Mouse (Mus musculus): Measurements from ENCODE around the gene Dppa1. TPM values are rescaled to one million over a fixed set of nuclear protein-coding genes. Genes with fewer than 3 reads are reported as not detected.
A peak's percentile ranks its signal among the peaks of the same experiment; 100 is the strongest.

Dppa1 gene
- polyA plus RNA-seq, 2 experiments: not detected

GRCm38 (mm10) chr11:46578771-46579281 lies 50.2 kb downstream of the Dppa1 start:
- Histone ChIP-seq H3K4me3 (replicated peaks; ENCODE audit: low read length) (no peak overlapping the region), H3K4me2 (replicated peaks; ENCODE audit: low read depth, low read length, severe bottlenecking) (no peak overlapping the region), H3K27me3 (ENCODE audit: control insufficient read depth, insufficient read depth, low read length) (no peaks in the 10 kb centered on the region), H3K9ac (ENCODE audit: low read depth, low read length, severe bottlenecking) (no peak overlapping the region), H3K4me1 (ENCODE audit: control insufficient read depth, insufficient read depth, low read length) (no peaks in the 10 kb centered on the region), H3K27ac (replicated peaks; ENCODE audit: low read depth, low read length) (peak overlapping the region; percentile 73), H3K36me3 (ENCODE audit: control insufficient read depth, insufficient read depth, low read length) (no peaks in the 10 kb centered on the region), H3K9me3 (ENCODE audit: control insufficient read depth, low read length) (no peaks in the 10 kb centered on the region)
- DNase-seq (ENCODE audit: low spot score) (peak; percentile 54), ATAC-seq (ENCODE audit: low FRiP score, low read depth) (peak; percentile 84)
- TF ChIP-seq POLR2A (IDR thresholded peaks at IDR 0.05; ENCODE audit: borderline replicate concordance, extremely low read depth, insufficient read depth, insufficient read length): no peak
- 43% methylated on average over 5 of the region's 5 CpGs for WGBS

DNA sequence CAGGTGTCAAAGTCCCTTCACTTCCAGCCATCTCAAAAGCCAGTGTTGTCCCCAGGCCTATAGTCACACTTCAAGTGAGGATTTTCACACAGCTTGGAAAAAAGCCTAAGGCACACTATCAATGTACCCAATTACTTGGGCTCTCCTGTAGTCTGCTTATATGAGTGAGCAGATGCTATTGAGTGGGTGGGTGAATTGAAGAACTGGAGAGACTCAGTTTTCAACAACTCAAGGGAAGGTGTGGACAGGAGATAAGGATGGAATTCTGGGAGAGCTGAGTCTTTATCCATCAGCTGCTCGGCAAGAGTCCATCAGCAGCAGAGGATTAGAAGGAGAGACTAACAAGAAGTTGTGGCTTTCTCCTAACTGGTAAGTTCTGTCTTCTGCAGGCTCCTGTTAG lies 57.7 kb downstream of the Dppa1 start, which contains the start of gene BC053393:
TSS of gene BC053393 (plus strand) at position 210 of the 400 bp plus-strand sequence.
- no peaks in the 10 kb centered on the region for H3K4me1 ChIP-seq (ENCODE audit: control insufficient read depth, insufficient read depth, low read length)
- ATAC-seq (ENCODE audit: low FRiP score, low read depth): no peak
- 73% methylated on average over 1 of the region's 1 CpGs for WGBS
- H3K9me3 ChIP-seq (ENCODE audit: control insufficient read depth, low read length): no peaks in the 10 kb centered on the region
- no peak for DNase-seq (ENCODE audit: low spot score)
- H3K27me3 ChIP-seq (ENCODE audit: control insufficient read depth, insufficient read depth, low read length): no peaks in the 10 kb centered on the region
- H3K4me3 ChIP-seq (replicated peaks; ENCODE audit: low read length): no peak within 1 kb of the TSS
- TF ChIP-seq POLR2A (IDR thresholded peaks at IDR 0.05; ENCODE audit: borderline replicate concordance, extremely low read depth, insufficient read depth, insufficient read length): no peak
- no peaks in the 10 kb centered on the region for H3K36me3 ChIP-seq (ENCODE audit: control insufficient read depth, insufficient read depth, low read length)
- H3K9ac ChIP-seq (ENCODE audit: low read depth, low read length, severe bottlenecking): no peak within 1 kb of the TSS
- H3K27ac ChIP-seq (replicated peaks; ENCODE audit: low read depth, low read length): no peak within 1 kb of the TSS
- no peak within 1 kb of the TSS for H3K4me2 ChIP-seq (replicated peaks; ENCODE audit: low read depth, low read length, severe bottlenecking)

DNA sequence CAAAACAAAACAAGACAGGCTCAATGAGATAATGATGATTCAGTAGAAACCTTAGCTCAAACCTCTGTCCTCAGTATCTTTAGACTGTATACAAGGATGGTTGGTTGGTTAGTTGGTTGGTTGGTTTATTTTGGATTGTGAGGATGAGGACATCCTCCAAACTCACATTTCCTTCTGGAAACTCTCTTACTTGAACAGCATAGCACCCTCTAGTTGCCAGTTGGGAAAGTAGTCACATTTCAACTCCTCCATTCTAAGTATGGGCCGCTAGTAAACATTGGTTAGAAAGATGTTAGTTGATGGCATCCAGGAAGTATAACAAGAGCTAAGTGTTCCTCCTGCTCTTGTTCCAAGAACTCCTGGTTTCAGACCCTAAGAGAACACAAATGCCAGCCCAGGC lies 60.0 kb downstream of the Dppa1 start:
- H3K4me1 ChIP-seq (ENCODE audit: control insufficient read depth, insufficient read depth, low read length): no peaks in the 10 kb centered on the region
- no peak for TF ChIP-seq POLR2A (IDR thresholded peaks at IDR 0.05; ENCODE audit: borderline replicate concordance, extremely low read depth, insufficient read depth, insufficient read length)
- H3K9me3 ChIP-seq (ENCODE audit: control insufficient read depth, low read length): no peaks in the 10 kb centered on the region
- H3K27ac ChIP-seq (replicated peaks; ENCODE audit: low read depth, low read length): no peak overlapping the region
- H3K4me2 ChIP-seq (replicated peaks; ENCODE audit: low read depth, low read length, severe bottlenecking): no peak overlapping the region
- no peak overlapping the region for H3K4me3 ChIP-seq (replicated peaks; ENCODE audit: low read length)
- H3K27me3 ChIP-seq (ENCODE audit: control insufficient read depth, insufficient read depth, low read length): no peaks in the 10 kb centered on the region
- H3K36me3 ChIP-seq (ENCODE audit: control insufficient read depth, insufficient read depth, low read length): no peaks in the 10 kb centered on the region
- no peak overlapping the region for H3K9ac ChIP-seq (ENCODE audit: low read depth, low read length, severe bottlenecking)
- DNase-seq (ENCODE audit: low spot score) (no peak), ATAC-seq (ENCODE audit: low FRiP score, low read depth) (no peak)
- 70% methylated on average over 1 of the region's 1 CpGs for WGBS

- WGBS: 91% methylated on average over 2 of the region's 2 CpGs
- H3K4me3 ChIP-seq (replicated peaks; ENCODE audit: low read length): no peak overlapping the region
- no peak overlapping the region for H3K9ac ChIP-seq (ENCODE audit: low read depth, low read length, severe bottlenecking)
- H3K27me3 ChIP-seq (ENCODE audit: control insufficient read depth, insufficient read depth, low read length): no peaks in the 10 kb centered on the region
- H3K4me1 ChIP-seq (ENCODE audit: control insufficient read depth, insufficient read depth, low read length): no peaks in the 10 kb centered on the region
- H3K9me3 ChIP-seq (ENCODE audit: control insufficient read depth, low read length): no peaks in the 10 kb centered on the region
- ATAC-seq (ENCODE audit: low FRiP score, low read depth): no peak
- no peak for TF ChIP-seq POLR2A (IDR thresholded peaks at IDR 0.05; ENCODE audit: borderline replicate concordance, extremely low read depth, insufficient read depth, insufficient read length)
- no peak overlapping the region for H3K27ac ChIP-seq (replicated peaks; ENCODE audit: low read depth, low read length)
- no peaks in the 10 kb centered on the region for H3K36me3 ChIP-seq (ENCODE audit: control insufficient read depth, insufficient read depth, low read length)
- no peak for DNase-seq (ENCODE audit: low spot score)
- H3K4me2 ChIP-seq (replicated peaks; ENCODE audit: low read depth, low read length, severe bottlenecking): no peak overlapping the region
These were observed 63.1 kb downstream of the Dppa1 start for GRCm38 (mm10) chr11:46565967-46566366.

DNA sequence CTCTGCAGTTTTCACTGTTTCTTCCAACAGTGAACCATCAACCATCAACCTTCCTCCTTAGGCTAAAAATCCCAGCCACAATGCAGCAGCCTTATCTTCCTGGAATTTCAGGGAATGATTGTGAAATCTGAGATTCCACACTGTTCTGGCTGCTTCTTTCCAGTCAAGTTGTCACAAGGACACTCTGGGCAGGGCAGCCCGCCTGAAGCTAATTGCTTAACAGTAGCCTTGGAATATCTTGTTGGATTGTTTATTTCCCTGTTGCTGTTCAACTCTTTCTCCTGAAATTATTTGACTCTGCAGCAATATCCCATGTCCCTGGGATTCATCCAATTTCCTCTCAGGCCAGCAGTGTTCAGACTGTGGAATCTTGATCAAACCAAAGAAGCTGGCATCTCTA lies 64.4 kb downstream of the Dppa1 start:
- Histone ChIP-seq H3K9me3 (ENCODE audit: control insufficient read depth, low read length) (no peaks in the 10 kb centered on the region), H3K4me2 (replicated peaks; ENCODE audit: low read depth, low read length, severe bottlenecking) (no peak overlapping the region), H3K27me3 (ENCODE audit: control insufficient read depth, insufficient read depth, low read length) (no peaks in the 10 kb centered on the region), H3K27ac (replicated peaks; ENCODE audit: low read depth, low read length) (no peak overlapping the region), H3K36me3 (ENCODE audit: control insufficient read depth, insufficient read depth, low read length) (no peaks in the 10 kb centered on the region), H3K4me3 (replicated peaks; ENCODE audit: low read length) (no peak overlapping the region), H3K4me1 (ENCODE audit: control insufficient read depth, insufficient read depth, low read length) (no peaks in the 10 kb centered on the region), H3K9ac (ENCODE audit: low read depth, low read length, severe bottlenecking) (no peak overlapping the region)
- WGBS: 68% methylated on average over 1 of the region's 1 CpGs
- DNase-seq (ENCODE audit: low spot score) (no peak), ATAC-seq (ENCODE audit: low FRiP score, low read depth) (no peak)
- no peak for TF ChIP-seq POLR2A (IDR thresholded peaks at IDR 0.05; ENCODE audit: borderline replicate concordance, extremely low read depth, insufficient read depth, insufficient read length)

- Histone ChIP-seq H3K36me3 (ENCODE audit: control insufficient read depth, insufficient read depth, low read length) (no peaks in the 10 kb centered on the region), H3K4me3 (replicated peaks; ENCODE audit: low read length) (no peak overlapping the region), H3K9ac (ENCODE audit: low read depth, low read length, severe bottlenecking) (no peak overlapping the region), H3K4me1 (ENCODE audit: control insufficient read depth, insufficient read depth, low read length) (no peaks in the 10 kb centered on the region), H3K27me3 (ENCODE audit: control insufficient read depth, insufficient read depth, low read length) (no peaks in the 10 kb centered on the region), H3K4me2 (replicated peaks; ENCODE audit: low read depth, low read length, severe bottlenecking) (no peak overlapping the region), H3K9me3 (ENCODE audit: control insufficient read depth, low read length) (no peaks in the 10 kb centered on the region), H3K27ac (replicated peaks; ENCODE audit: low read depth, low read length) (no peak overlapping the region)
- TF ChIP-seq POLR2A (IDR thresholded peaks at IDR 0.05; ENCODE audit: borderline replicate concordance, extremely low read depth, insufficient read depth, insufficient read length): no peak
- ATAC-seq (ENCODE audit: low FRiP score, low read depth): no peak
- DNase-seq (ENCODE audit: low spot score): no peak
- WGBS: 81% methylated on average over 4 of the region's 4 CpGs
These were observed 68.0 kb downstream of the Dppa1 start for GRCm38 (mm10) chr11:46561096-46561495.

Other genes with a start within 250 kb of the Dppa1 start
- 0.14 and 0.18 TPM in 2 replicates for gene Itk, start 239.7 kb downstream of the Dppa1 start, polyA plus RNA-seq (2012; rRNA removed)
- gene Itk, start 239.7 kb downstream of the Dppa1 start, polyA plus RNA-seq (2014; fragmentation: Nextera tagmentation; extraction: Ambion mirVana): 0.28 and 0.32 TPM in 2 replicates
- not detected in 2 replicates for gene Fam71b, start 232.7 kb downstream of the Dppa1 start, polyA plus RNA-seq (2012; rRNA removed)
- gene Fam71b, start 232.7 kb downstream of the Dppa1 start, polyA plus RNA-seq (2014; fragmentation: Nextera tagmentation; extraction: Ambion mirVana): not detected in 2 replicates
- 35.7 and 46.1 TPM in 2 replicates for gene Med7, start 192.3 kb downstream of the Dppa1 start, polyA plus RNA-seq (2012; rRNA removed)
- 74.2 and 75.8 TPM in 2 replicates for gene Med7, start 192.3 kb downstream of the Dppa1 start, polyA plus RNA-seq (2014; fragmentation: Nextera tagmentation; extraction: Ambion mirVana)
- gene Havcr2, start 174.3 kb downstream of the Dppa1 start, polyA plus RNA-seq (2012; rRNA removed): 0.22 and 0.31 TPM in 2 replicates
- gene Havcr2, start 174.3 kb downstream of the Dppa1 start, polyA plus RNA-seq (2014; fragmentation: Nextera tagmentation; extraction: Ambion mirVana): 0.14 and 0.30 TPM in 2 replicates
- gene Gm12169, start 105.0 kb downstream of the Dppa1 start, polyA plus RNA-seq (2012; rRNA removed): not detected in 2 replicates
- gene Gm12169, start 105.0 kb downstream of the Dppa1 start, polyA plus RNA-seq (2014; fragmentation: Nextera tagmentation; extraction: Ambion mirVana): not detected in 2 replicates
- gene BC053393, start 57.7 kb downstream of the Dppa1 start, polyA plus RNA-seq (2012; rRNA removed): 0.05 and 0.06 TPM in 2 replicates
- 0.08 TPM in 1 of 2 replicates, not detected in the other for gene BC053393, start 57.7 kb downstream of the Dppa1 start, polyA plus RNA-seq (2014; fragmentation: Nextera tagmentation; extraction: Ambion mirVana)
- 0.06 and 0.11 TPM in 2 replicates for gene Timd2, start 77.8 kb upstream of the Dppa1 start, polyA plus RNA-seq (2012; rRNA removed)
- not detected in 2 replicates for gene Timd2, start 77.8 kb upstream of the Dppa1 start, polyA plus RNA-seq (2014; fragmentation: Nextera tagmentation; extraction: Ambion mirVana)
- 0.88 and 1.1 TPM in 2 replicates for gene Havcr1, start 105.8 kb upstream of the Dppa1 start, polyA plus RNA-seq (2012; rRNA removed)
- 0.14 and 1.4 TPM in 2 replicates for gene Havcr1, start 105.8 kb upstream of the Dppa1 start, polyA plus RNA-seq (2014; fragmentation: Nextera tagmentation; extraction: Ambion mirVana)
- 0.16 and 0.24 TPM in 2 replicates for gene Timd4, start 181.5 kb upstream of the Dppa1 start, polyA plus RNA-seq (2012; rRNA removed)
- 0.25 TPM in 1 of 2 replicates, not detected in the other for gene Timd4, start 181.5 kb upstream of the Dppa1 start, polyA plus RNA-seq (2014; fragmentation: Nextera tagmentation; extraction: Ambion mirVana)